Mouse (Mus musculus): ENCODE measurements around the gene Cfap126. TPM values are rescaled to one million over a fixed set of nuclear protein-coding genes. Genes with fewer than 3 reads are reported as not detected.
A peak's percentile ranks its signal among the peaks of the same experiment; 100 is the strongest.
"Not testable (repeated sequence)": the region's sequence is repeated elsewhere in the genome, so short reads cannot be mapped to it uniquely, and the experiment has no call there.

Cfap126 gene
- polyA plus RNA-seq, 1 experiment from 2014 or later, result 5.6 TPM

GRCm38 (mm10) chr1:171072217-171072616 is 41.5 kb upstream of the Cfap126 start:
- not testable (repeated sequence) for H3K36me3 ChIP-seq (ENCODE audit: control insufficient read depth, insufficient read depth, low read length); H3K9ac ChIP-seq (ENCODE audit: low read depth, low read length); H3K4me2 ChIP-seq; H3K4me1 ChIP-seq (ENCODE audit: control insufficient read depth, insufficient read depth, low read length); H3K9me3 ChIP-seq (replicated peaks; ENCODE audit: control insufficient read depth, low read length); H3K27ac ChIP-seq (ENCODE audit: low read depth, low read length); H3K4me3 ChIP-seq (ENCODE audit: low read depth, low read length)
- WGBS (ENCODE audit: insufficient replicate concordance), result no CpG with 5 or more reads among the region's 45 CpGs
- peaks cover 23% of the 10 kb centered on the region for H3K27me3 ChIP-seq (ENCODE audit: control insufficient read depth, insufficient read depth, low read length)
- ATAC-seq (replicated peaks; ENCODE audit: insufficient number of reproducible peaks, low FRiP score, low TSS enrichment), result peak; percentile 52

- WGBS (ENCODE audit: insufficient replicate concordance), result 17% methylated on average over 4 of the region's 10 CpGs
- H3K9ac ChIP-seq (ENCODE audit: low read depth, low read length); H3K4me2 ChIP-seq; H3K9me3 ChIP-seq (replicated peaks; ENCODE audit: control insufficient read depth, low read length); H3K27ac ChIP-seq (ENCODE audit: low read depth, low read length); H3K36me3 ChIP-seq (ENCODE audit: control insufficient read depth, insufficient read depth, low read length); H3K4me1 ChIP-seq (ENCODE audit: control insufficient read depth, insufficient read depth, low read length); H3K4me3 ChIP-seq (ENCODE audit: low read depth, low read length): not testable (repeated sequence)
- ATAC-seq (replicated peaks; ENCODE audit: insufficient number of reproducible peaks, low FRiP score, low TSS enrichment), result peak; percentile 27
- peaks cover 28% of the 10 kb centered on the region for H3K27me3 ChIP-seq (ENCODE audit: control insufficient read depth, insufficient read depth, low read length)
Measured at GRCm38 (mm10) chr1:171074283-171074682, 39.4 kb upstream of the Cfap126 start.

- not testable (repeated sequence) for H3K27ac ChIP-seq (ENCODE audit: low read depth, low read length); H3K9ac ChIP-seq (ENCODE audit: low read depth, low read length); H3K4me1 ChIP-seq (ENCODE audit: control insufficient read depth, insufficient read depth, low read length); H3K4me2 ChIP-seq; H3K4me3 ChIP-seq (ENCODE audit: low read depth, low read length); H3K36me3 ChIP-seq (ENCODE audit: control insufficient read depth, insufficient read depth, low read length); ATAC-seq (replicated peaks; ENCODE audit: insufficient number of reproducible peaks, low FRiP score, low TSS enrichment); H3K9me3 ChIP-seq (replicated peaks; ENCODE audit: control insufficient read depth, low read length)
- H3K27me3 ChIP-seq (ENCODE audit: control insufficient read depth, insufficient read depth, low read length), result peaks cover 18% of the 10 kb centered on the region
- 64% methylated on average over 2 of the region's 5 CpGs for WGBS (ENCODE audit: insufficient replicate concordance)
Measured at GRCm38 (mm10) chr1:171076176-171076575, 37.5 kb upstream of the Cfap126 start.

GRCm38 (mm10) chr1:171077192-171077591 is 36.5 kb upstream of the Cfap126 start:
- H3K4me2 ChIP-seq; H3K27ac ChIP-seq (ENCODE audit: low read depth, low read length); H3K4me1 ChIP-seq (ENCODE audit: control insufficient read depth, insufficient read depth, low read length); H3K9ac ChIP-seq (ENCODE audit: low read depth, low read length); H3K36me3 ChIP-seq (ENCODE audit: control insufficient read depth, insufficient read depth, low read length); H3K4me3 ChIP-seq (ENCODE audit: low read depth, low read length); H3K9me3 ChIP-seq (replicated peaks; ENCODE audit: control insufficient read depth, low read length); ATAC-seq (replicated peaks; ENCODE audit: insufficient number of reproducible peaks, low FRiP score, low TSS enrichment): not testable (repeated sequence)
- H3K27me3 ChIP-seq (ENCODE audit: control insufficient read depth, insufficient read depth, low read length), result peaks cover 18% of the 10 kb centered on the region
- WGBS (ENCODE audit: insufficient replicate concordance), result 34% methylated on average over 5 of the region's 5 CpGs

GRCm38 (mm10) chr1:171077955-171078354 is 35.8 kb upstream of the Cfap126 start:
- H3K27me3 ChIP-seq (ENCODE audit: control insufficient read depth, insufficient read depth, low read length), result peaks cover 18% of the 10 kb centered on the region
- WGBS (ENCODE audit: insufficient replicate concordance), result 5% methylated on average over 15 of the region's 27 CpGs
- ATAC-seq (replicated peaks; ENCODE audit: insufficient number of reproducible peaks, low FRiP score, low TSS enrichment); H3K4me1 ChIP-seq (ENCODE audit: control insufficient read depth, insufficient read depth, low read length); H3K9ac ChIP-seq (ENCODE audit: low read depth, low read length); H3K27ac ChIP-seq (ENCODE audit: low read depth, low read length); H3K36me3 ChIP-seq (ENCODE audit: control insufficient read depth, insufficient read depth, low read length); H3K9me3 ChIP-seq (replicated peaks; ENCODE audit: control insufficient read depth, low read length): not testable (repeated sequence)
- peak overlapping the region; percentile 45 for H3K4me2 ChIP-seq
- H3K4me3 ChIP-seq (ENCODE audit: low read depth, low read length), result peak overlapping the region; percentile 14; the same call in 1 of the 2 replicates

- peak overlapping the region; percentile 14; the same call in 1 of the 2 replicates for H3K4me3 ChIP-seq (ENCODE audit: low read depth, low read length)
- not testable (repeated sequence) for H3K27ac ChIP-seq (ENCODE audit: low read depth, low read length); H3K4me1 ChIP-seq (ENCODE audit: control insufficient read depth, insufficient read depth, low read length); H3K36me3 ChIP-seq (ENCODE audit: control insufficient read depth, insufficient read depth, low read length); ATAC-seq (replicated peaks; ENCODE audit: insufficient number of reproducible peaks, low FRiP score, low TSS enrichment); H3K9me3 ChIP-seq (replicated peaks; ENCODE audit: control insufficient read depth, low read length); H3K9ac ChIP-seq (ENCODE audit: low read depth, low read length)
- peaks cover 18% of the 10 kb centered on the region for H3K27me3 ChIP-seq (ENCODE audit: control insufficient read depth, insufficient read depth, low read length)
- H3K4me2 ChIP-seq, result peak overlapping the region; percentile 45
- WGBS (ENCODE audit: insufficient replicate concordance), result 24% methylated on average over 12 of the region's 12 CpGs
Measured at GRCm38 (mm10) chr1:171078419-171078818, 35.3 kb upstream of the Cfap126 start.

GRCm38 (mm10) chr1:171079345-171079744 is 34.4 kb upstream of the Cfap126 start:
- H3K9me3 ChIP-seq (replicated peaks; ENCODE audit: control insufficient read depth, low read length); H3K4me2 ChIP-seq; H3K27ac ChIP-seq (ENCODE audit: low read depth, low read length); H3K9ac ChIP-seq (ENCODE audit: low read depth, low read length); H3K4me3 ChIP-seq (ENCODE audit: low read depth, low read length); H3K36me3 ChIP-seq (ENCODE audit: control insufficient read depth, insufficient read depth, low read length); H3K4me1 ChIP-seq (ENCODE audit: control insufficient read depth, insufficient read depth, low read length): not testable (repeated sequence)
- H3K27me3 ChIP-seq (ENCODE audit: control insufficient read depth, insufficient read depth, low read length), result peaks cover 12% of the 10 kb centered on the region
- ATAC-seq (replicated peaks; ENCODE audit: insufficient number of reproducible peaks, low FRiP score, low TSS enrichment), result peak; percentile 40
- WGBS (ENCODE audit: insufficient replicate concordance), result 0% methylated on average over 1 of the region's 35 CpGs

- no CpG with 5 or more reads among the region's 43 CpGs for WGBS (ENCODE audit: insufficient replicate concordance)
- peak; percentile 46 for ATAC-seq (replicated peaks; ENCODE audit: insufficient number of reproducible peaks, low FRiP score, low TSS enrichment)
- not testable (repeated sequence) for H3K4me2 ChIP-seq
Measured at GRCm38 (mm10) chr1:171079825-171080224, 33.9 kb upstream of the Cfap126 start.

GRCm38 (mm10) chr1:171081512-171082231 is 32.0 kb upstream of the Cfap126 start:
- not testable (repeated sequence) for H3K4me2 ChIP-seq; H3K27ac ChIP-seq (ENCODE audit: low read depth, low read length); H3K4me3 ChIP-seq (ENCODE audit: low read depth, low read length); H3K4me1 ChIP-seq (ENCODE audit: control insufficient read depth, insufficient read depth, low read length); H3K9ac ChIP-seq (ENCODE audit: low read depth, low read length); H3K36me3 ChIP-seq (ENCODE audit: control insufficient read depth, insufficient read depth, low read length); H3K9me3 ChIP-seq (replicated peaks; ENCODE audit: control insufficient read depth, low read length)
- 25% methylated on average over 9 of the region's 17 CpGs for WGBS (ENCODE audit: insufficient replicate concordance)
- ATAC-seq (replicated peaks; ENCODE audit: insufficient number of reproducible peaks, low FRiP score, low TSS enrichment), result peak; percentile 28
- peaks cover 23% of the 10 kb centered on the region for H3K27me3 ChIP-seq (ENCODE audit: control insufficient read depth, insufficient read depth, low read length)

More at GRCm38 (mm10) chr1:171079825-171080224, 33.9 kb upstream of the Cfap126 start:
- not testable (repeated sequence) for H3K27ac ChIP-seq (ENCODE audit: low read depth, low read length); H3K9me3 ChIP-seq (replicated peaks; ENCODE audit: control insufficient read depth, low read length); H3K4me1 ChIP-seq (ENCODE audit: control insufficient read depth, insufficient read depth, low read length); H3K9ac ChIP-seq (ENCODE audit: low read depth, low read length); H3K36me3 ChIP-seq (ENCODE audit: control insufficient read depth, insufficient read depth, low read length); H3K4me3 ChIP-seq (ENCODE audit: low read depth, low read length)
- peaks cover 11% of the 10 kb centered on the region for H3K27me3 ChIP-seq (ENCODE audit: control insufficient read depth, insufficient read depth, low read length)

Measured in heart, embryonic 11.5 days (tissue).